Mouse (Mus musculus) G1E (cell line): ENCODE data around the gene BC034090.

Experiments used
- CTCF ChIP-seq: IDR thresholded peaks from 2 replicates; pipeline ENCODE4 v1.5.1; 2012; ENCODE audit warnings: low read depth, low read length, inconsistent platforms, mixed read lengths
- GATA1 ChIP-seq: IDR thresholded peaks from 2 replicates; pipeline ENCODE4 v1.6.1; 2012; ENCODE audit warnings: borderline replicate concordance, low read length, inconsistent platforms, mixed read lengths
- TAL1 ChIP-seq: conservative IDR thresholded peaks from 2 replicates; pipeline ENCODE4 v1.6.1; 2012; ENCODE audit warnings: low read depth, low read length, inconsistent platforms, mixed read lengths

GRCm38 (mm10) chr1:155196691-155197090 lies 47.6 kb downstream of the BC034090 start:
- TF ChIP-seq CTCF (no peak), GATA1 (no peak), TAL1 (no peak)
